Mouse (Mus musculus): ENCODE measurements around the gene Crybg1. TPM values are rescaled to one million over a fixed set of nuclear protein-coding genes. Genes with fewer than 3 reads are reported as not detected.

Crybg1 gene
- 10 to 100 TPM; 54.1 to 55.3 TPM for total RNA-seq (2023)

GRCm38 (mm10) chr10:44148337-44149317 lies at the start of gene Crybg1:
Crybg1 (minus strand) TSS chr10:44148853.

GRCm38 (mm10) chr10:43901578-43902194 lies 247.0 kb downstream of the Crybg1 start, which contains the start of the genes Qrsl1 and Rtn4ip1:
Qrsl1 (minus strand) TSS chr10:43901745.
Rtn4ip1 (plus strand) TSS chr10:43901807.

Other genes starting within 250 kb of the Crybg1 start
- gene Qrsl1, start 247.1 kb downstream of the Crybg1 start, total RNA-seq (2023): 1 to 10 TPM; 8.8 to 9.2 TPM
- 1 to 10 TPM; 8.0 to 8.9 TPM for gene Rtn4ip1, start 247.0 kb downstream of the Crybg1 start, total RNA-seq (2023)
- gene Atg5, start 119.5 kb upstream of the Crybg1 start, total RNA-seq (2023): 10 to 100 TPM; 27.0 to 28.0 TPM

All from monocyte, adult 59 days (primary cell).